Mouse (Mus musculus) right cerebral cortex, postnatal 25 days (tissue): ENCODE results near the gene Bst1.
A peak's percentile ranks its signal among the peaks of the same experiment; 100 is the strongest.

Experiments
- DNase-seq: peaks from one replicate; pipeline ENCODE4 v3.0.0; 2022

Gene Bst1

DNA sequence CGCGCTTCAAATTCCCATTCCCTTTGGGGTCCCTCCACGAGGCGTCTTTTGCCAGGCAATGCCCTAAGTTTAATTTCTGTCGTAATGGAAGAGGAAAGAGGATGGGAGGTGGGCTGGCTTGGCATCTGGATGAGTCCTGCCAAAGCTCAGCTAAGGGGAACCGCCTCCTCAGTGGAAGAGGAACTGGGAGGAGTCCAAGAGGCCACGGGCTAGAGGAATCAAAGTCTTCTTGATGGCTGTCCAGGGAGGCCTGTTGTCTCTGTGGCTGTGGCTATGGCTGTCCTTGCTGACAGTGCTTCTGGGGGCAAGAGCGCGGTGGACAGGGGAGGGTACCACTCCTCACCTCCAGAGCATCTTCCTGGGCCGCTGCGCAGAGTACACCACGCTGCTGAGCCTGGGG lies at the start of gene Bst1:
Bst1 (plus strand) TSS at position 191 of the 400 bp plus-strand sequence.
- no peak for DNase-seq

DNA sequence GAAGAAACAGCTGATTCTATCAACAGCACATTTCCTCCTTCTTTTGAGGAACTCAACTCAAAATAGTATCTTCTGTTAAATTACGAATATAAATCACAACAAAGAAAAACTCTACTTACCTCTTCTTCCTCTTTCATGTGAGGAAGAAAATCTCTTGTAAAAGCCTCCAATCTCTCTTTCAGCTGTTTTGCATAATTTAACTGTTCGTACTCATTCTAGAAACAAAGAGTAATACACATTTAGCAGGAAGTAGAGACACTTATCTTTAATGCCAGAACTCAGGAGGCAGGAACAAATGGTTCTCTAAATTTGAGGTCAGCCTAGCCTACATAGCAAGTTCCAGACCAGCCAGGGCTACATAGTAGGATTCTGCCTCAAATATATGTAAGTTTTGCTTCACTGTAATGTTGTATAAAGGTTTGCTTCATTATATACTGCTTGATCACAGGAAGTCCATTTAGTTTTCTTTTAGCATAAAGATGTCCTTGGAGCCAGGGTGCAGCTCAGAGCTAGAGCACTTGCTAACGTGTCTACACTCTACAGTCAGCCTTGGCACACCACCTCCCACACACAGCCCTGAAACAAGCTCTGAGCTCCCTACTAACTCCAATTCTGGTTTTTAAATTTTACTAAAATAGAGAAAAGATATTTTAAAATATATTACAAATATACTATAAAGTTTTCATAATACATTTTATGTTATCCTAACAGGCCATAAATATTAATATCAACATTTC lies 47.9 kb upstream of the Bst1 start:
- DNase-seq, result no peak

DNA sequence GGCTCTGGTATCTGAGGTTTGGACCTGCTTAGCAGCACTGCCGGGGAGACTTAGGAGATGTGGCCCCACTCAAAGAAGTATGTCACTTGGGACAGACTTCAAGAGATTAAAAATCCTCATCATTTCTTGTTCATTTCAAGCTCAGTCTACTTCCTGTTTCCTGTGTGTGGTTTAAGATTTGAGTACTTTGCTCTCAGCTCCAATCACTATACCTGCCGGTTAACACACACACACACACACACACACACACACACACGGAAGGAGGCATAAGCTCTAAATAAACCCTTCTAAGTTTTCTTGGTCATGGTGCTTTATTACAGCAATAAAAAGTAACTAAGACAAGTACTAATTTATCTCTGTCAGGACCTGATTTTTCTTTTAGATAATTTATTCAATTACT lies 47.1 kb upstream of the Bst1 start:
- no peak for DNase-seq

DNA sequence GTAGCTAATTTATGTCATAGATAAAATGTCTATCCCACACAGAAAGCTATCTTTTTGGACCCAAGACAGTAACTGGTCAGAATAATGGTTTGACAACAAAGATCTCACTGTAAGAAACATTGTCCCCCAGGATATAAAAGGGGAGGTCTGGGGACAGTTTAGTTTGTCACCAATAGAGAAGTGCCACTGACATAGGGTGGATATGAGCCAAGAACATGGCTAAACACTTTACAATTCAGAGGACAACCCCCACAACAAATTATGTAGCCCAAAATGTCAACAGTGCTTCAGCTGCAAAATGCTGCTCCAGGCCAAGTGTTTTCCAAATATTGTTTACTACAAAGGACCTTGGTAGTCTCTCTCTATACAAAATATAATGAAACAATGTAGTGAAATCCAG lies 42.3 kb upstream of the Bst1 start:
- no peak for DNase-seq

DNA sequence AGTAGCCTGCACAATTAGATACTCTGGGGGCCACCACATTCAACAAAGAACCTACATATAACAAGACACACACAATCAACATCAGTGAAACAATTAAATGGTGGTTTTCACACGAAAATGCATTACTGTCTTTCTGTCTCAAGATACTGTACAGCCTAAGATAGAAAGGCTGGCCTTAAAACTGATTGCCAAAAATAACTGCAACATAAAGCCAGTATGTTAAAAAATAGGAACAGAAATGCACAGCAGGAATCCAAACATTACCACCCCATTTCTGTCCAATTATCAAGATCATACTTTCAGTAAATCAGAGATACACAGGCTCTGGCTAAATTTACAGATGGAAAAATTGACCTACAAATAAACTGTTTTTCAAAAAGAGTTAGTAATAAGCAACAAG lies 41.7 kb upstream of the Bst1 start:
- DNase-seq, result no peak

DNA sequence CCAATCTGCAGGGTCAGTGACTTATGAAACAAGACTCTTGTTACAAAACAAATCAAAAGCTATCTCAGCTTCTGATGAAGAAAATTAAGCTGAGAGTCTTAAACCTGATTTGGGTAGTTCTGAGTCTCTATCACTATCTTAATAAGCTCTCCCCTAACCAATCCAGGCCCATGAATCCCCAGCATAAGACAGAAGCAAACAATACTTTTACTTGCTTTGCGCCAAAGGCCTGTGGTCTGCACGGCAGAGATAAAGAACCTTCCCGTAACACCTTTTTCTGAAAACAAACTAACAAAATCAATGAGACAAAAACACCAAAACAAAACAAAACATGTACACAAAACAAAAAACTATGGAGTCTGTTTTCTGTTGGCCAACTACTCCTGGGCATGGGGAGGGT lies 40.1 kb upstream of the Bst1 start:
- no peak for DNase-seq

DNA sequence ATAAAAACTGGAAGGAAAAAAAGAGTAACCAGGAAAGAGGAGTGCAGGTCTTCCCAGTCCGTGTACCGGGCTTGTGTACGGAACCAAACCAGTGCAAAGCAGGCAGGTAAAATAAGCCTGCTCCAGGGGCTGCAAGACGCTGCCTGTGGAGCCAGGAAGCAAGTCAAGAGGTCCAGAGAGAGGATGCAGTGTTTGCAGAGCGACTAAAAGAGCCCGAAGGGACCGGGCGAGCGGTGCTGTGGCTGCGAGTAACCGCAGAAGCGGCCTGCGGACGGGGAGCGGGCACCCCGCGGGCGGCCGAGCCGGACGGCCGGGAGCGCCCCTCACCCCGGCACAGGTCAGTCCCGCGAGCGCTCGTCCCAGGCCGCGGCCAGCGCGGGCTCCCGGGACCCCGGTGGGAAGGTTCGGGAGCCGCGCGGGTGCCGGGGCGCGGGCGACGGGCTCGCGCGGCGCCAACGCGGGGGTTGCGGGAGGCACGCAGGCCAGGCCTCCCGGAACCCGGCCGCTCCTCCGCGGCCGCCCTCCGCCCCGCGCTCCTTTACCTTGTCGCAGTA lies 37.2 kb upstream of the Bst1 start:
- no peak for DNase-seq

DNA sequence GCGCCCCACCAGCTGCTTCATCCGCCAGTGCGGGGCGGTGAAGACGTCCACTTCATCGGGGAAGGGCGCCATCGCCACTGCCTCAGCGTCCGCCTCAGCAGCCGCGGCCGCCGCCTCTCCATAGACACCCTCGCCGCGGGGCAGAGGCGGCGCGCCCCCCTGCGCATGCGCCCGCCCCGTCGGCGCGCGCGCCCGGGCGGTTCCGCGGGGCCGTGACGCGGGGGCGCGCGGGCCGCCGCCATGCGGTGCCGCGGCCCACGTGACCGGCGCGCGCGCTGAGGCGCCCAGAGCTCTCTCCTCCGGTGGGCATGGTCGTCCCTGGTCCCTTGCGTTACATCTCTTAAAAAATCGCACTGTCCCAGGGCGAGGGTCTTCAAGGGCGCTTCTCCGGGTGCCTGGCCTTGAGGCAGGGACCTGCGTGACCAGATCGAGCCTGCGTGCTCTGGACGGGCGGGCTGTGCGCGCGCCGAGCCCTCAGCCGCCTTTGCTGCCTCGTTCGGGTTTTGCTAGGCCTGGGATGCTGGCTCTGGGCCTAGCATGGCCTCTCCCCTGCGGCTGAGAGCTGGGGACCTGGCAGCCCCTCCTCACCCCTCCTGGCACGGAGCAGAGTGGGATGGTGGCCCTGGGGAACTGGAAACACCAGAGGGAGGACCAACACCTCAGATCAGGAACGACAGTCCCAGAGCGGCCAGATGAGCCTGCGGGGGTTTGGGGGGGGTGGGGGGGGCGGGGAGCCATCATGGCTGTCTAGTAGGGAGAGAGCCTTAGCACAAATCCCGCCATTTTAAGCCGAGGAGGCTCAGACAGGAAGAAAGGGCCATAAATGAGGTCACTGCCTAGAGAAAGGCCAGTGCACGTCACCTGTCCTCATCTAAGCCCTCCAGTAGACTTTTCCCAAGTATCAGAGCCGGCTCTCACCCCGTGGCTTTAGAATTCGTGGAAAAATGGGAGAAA lies 36.4 kb upstream of the Bst1 start:
- DNase-seq, result peak; percentile 83

DNA sequence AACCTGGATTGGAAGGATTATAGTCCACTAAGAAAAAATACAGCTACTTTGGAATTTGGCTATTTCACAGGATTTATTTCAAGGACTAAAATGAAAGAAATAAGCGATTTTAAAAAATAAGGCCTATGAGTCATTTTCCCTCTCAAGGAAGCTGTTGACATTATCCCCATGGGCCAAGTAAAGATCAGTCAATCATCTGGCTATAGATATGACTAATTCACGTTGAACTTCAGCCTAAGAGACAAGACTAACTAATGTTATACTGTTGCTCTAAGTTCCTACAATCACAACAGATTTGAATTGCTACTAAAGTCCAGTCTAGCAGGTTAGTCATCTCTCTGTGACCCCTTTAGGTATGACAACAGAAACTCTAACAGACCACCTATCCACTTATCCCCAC lies 34.7 kb upstream of the Bst1 start:
- no peak for DNase-seq

DNA sequence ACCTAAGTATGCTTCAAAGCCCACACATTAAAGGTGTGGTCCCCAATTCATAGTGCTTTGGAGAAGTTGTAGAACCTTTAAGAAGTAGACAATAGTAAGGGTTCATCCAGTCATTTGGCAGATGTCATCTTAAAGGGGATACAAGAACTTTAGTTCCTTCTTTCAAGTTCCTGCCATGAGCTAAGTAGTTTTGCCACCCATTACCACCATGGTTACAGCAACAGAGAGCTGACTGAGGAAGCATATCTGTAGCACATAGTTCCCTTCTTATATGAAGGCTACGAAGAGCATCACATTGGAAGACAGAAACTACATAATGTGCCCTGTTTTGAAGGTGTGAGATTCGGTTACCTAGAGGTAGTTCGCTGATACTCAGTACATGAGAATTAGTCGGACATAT lies 32.1 kb upstream of the Bst1 start:
- no peak for DNase-seq

DNA sequence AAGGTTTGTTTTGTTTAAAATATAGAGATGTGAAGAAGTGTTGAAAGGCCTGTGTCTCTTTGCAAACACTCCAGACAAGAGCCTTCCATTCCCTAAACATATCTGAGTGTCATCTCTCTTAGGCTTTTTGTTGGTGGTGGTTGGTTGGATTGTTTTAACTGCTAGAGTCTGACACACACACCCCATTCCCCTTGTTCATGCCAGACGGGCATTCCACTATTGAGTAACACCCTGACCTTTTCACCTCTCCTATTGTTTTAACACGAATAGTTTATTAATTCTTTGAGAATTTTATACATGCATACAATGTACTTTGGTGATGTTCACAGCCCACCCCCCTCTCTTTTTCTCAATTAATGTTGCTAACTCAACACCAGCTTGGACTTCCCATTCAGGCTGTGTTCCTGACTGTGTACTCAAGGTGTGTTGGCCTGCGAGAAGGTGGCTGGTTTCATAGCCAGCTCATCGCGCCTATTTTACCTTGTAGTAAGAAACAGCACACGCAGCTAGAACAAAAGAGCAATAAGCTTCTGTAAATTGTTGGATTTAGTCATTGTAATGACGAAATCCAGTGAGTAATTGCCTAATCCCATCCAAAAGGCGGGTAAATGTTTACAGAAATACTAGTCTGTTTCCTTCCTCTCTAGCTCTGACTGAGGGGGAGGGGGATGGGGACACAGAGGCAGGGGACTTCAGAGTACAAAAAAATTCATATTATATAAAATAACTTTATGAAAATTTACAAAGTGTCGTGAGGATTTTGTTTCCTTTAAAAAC lies 30.5 kb upstream of the Bst1 start:
- DNase-seq, result no peak

DNA sequence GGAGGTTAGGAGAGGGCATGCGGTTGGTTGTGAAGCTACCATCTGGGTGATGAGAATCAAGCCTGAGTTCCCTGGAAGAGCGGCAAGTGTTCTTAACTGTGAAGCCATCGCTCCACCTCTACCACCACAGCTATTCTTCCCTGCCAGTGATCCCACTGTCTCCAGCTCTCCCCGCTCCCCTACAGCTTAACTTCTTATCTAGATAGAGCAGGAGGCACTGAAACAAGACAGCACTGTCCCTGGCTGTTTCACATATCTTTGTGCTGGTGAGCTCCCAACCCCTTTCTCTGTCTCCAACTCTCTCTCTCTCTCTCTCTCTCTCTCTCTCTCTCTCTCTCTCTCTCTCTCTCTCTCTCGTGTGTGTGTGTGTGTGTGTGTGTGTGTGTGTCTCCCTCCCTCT lies 26.3 kb upstream of the Bst1 start:
- no peak for DNase-seq

DNA sequence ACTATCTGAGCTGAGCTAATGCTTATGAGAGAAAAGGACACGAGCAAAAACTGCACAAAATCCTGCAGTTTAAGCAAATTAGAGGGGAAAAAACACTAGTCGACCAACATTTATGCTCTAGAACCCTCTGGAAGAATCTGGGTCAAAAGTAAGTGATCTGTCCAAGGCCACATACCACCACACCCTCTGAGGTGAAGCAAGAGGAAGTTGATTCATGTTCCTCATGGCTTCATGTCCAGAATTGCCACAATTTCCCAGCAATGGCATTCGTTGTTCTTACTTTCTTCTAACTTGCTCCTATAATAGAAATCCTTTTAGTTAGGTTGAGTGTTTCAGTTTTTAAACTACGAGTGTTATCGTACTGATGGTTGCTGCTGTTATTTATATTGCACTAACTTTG lies 19.2 kb upstream of the Bst1 start:
- no peak for DNase-seq

DNA sequence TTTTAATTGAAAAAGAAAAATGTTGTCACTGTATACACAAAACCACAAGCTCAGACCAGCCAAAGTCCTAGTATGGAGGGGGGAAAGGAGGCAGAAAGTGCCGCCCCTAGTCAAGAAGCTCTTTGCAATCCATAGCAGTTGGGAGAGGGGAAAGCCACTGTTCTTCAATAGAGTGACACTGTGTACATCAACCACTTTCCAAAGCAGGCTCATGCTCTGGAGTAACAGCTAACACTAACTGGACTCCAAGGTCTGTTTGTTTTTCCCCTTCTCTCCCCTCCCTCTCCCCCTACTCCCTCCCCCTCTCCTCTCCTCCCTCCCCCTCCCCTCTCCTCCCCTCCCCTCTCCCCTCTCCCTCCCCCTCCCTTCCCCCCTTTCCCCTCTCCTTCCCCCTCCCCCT lies 18.0 kb upstream of the Bst1 start:
- DNase-seq, result no peak

DNA sequence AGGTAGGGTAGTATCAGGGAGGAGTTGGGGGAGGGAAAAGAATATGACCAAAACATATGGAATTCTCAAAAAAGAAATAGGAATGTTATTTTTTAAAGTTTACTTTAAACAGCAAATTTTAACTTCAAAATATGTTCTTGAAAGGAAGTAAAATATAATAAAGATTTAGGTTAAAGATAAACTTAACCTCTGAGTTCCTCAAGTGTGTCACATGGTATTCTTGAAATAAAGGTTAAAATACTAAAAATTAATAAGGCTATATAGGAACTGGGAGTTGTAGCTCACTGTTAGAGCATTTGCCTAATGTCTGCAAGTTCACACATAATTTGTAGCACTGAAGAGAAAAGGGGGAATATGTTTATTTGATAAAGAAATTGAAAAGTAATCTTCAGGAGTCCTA lies 17.4 kb upstream of the Bst1 start:
- no peak for DNase-seq

DNA sequence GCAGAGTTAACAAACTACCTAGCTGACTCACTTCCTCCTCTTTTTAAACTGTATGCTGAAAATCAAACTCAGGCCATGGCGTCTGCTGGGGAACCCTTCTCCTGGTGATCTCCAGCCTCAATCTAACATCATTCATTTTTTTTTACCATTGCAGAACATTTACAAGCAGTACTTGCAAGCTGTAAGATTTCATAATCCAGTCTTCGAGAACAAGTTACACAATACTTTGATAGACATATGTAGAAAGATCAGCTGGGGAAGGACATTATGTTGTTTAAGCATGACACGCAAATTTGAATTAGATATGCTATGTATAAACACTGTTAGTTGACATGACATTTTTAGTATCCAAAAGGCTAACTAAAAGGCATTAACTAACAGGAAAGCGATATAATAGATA lies 16.9 kb upstream of the Bst1 start:
- no peak for DNase-seq

DNA sequence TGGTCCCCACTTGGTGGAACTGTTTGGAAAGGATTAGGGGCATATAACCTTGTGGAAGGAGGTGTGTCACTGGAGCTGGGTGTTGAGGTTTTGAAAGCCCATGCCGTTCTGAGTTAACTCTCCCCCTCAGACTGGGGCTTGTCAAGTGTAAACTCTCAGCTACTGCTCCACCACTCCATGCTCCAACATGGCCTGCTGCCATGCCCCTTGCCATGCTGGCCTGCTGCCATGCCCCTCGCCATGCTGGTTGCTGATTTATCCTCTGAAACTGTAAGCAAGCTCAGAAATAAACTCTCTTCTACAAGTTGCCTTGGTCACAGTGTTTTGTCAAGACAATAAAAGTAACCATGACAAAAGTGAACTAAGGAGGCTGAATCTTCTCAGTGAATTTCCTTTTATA lies 13.3 kb upstream of the Bst1 start:
- no peak for DNase-seq

DNA sequence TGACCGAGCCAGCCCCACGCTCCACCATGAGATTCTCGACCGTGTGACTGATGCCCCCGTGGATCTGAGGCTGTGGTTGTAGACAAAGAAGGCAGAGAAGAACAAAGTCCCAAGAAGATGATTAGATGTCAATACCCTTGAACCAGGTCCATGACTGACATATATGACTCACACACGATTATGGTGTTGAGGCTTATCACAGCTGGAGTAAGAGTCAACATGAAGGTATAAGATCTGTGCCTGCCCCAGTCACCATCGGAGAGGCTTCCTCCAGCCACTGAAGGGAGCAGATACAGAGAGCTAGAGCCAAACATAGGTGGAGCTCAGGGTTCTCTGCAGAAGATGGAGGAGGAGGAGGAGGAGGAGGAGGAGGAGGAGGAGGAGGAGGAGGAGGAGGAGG lies 12.3 kb upstream of the Bst1 start:
- DNase-seq, result no peak

DNA sequence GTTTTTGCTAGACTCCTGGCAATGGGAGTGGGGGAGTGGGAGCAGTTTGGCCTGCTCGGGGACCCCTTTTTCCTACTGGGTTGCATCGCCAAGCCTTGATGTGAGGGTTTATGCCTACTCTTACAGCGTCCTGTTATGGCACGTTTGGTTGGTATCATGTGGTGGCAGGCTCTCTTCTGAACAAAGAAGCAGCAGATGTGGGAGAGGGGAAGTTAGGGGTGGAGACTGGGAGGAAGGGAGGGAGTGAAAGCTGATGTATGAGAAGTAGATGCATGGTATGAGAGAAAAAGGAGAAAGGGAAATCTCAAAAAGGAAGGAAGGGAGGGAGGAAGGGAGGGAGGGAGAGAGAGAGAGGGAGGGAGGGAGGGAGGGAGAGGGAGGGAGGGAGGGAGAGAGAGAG lies 11.8 kb upstream of the Bst1 start:
- DNase-seq, result no peak

DNA sequence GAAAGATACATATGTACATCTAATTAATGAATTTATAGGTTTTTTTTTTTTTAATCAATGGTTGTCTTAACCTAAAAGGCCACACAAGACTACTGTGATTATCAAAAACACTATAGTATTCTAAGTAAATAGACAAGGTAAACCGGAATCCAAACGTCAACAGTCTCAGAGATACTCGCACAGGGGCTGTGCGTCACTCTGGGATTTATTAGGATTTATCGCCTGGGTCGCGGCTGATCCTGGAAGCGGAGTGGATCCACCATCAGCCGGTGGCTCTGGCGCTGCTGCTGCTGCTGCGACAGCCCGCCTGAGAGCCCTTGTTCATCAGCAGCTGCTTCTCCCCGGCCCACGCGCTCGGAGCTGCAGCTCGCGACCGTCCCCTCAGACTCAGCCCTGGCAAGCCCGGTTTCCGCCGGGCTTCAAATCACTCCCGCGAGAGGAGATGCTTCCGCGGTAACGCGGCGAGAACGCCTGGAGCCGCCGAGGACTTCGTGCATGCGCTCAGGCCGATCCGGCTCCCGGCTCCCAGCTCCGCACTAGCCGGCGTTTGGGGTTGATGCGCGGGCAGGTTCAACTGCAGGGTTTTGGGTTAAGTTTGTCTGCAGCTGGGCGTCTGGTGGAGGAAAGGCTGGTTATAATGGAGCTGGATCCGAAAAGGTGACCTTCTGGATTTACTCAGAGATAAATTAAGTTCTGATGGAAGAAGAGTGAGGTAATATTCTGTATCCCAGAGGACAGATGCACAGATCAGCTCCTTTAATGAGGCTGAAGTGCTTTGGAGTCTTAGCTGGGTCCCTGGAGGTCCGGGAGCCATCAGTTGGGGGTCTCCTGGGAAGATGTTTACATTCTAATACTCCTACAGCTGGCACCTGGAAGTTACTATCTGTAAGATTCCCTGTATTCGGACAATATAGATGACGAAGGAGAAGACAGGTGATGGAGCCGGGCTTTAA lies 10.7 kb upstream of the Bst1 start:
- peak; percentile 83 for DNase-seq

DNA sequence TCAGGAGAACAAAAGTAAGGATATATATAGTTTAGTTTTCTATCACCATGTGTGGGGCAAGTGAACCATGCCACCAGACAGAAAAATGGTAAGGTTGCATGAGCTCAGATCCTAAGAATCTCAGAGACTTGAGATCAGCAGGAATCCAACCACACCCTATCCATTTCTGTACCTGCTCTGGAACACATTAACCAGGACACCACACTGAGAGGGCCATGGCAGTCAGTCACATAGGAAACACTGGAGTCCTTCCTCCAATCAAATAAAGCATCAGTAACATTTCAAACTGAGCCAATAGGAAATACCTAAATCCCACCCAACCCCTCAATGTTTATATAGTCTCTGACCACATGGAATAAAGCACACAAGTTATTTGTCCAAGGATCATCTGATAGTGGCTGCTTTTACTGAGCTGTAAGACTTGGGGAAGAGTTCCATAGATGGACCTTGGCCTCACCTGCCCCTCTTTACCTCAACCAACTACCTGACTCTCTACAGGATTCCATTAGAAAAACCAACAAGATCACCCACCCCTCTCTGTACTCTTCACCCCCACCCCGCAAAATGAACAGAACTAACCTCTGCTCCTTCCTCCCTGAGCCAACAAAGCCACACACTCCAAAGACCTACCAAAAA lies 8.1 kb upstream of the Bst1 start:
- no peak for DNase-seq

DNA sequence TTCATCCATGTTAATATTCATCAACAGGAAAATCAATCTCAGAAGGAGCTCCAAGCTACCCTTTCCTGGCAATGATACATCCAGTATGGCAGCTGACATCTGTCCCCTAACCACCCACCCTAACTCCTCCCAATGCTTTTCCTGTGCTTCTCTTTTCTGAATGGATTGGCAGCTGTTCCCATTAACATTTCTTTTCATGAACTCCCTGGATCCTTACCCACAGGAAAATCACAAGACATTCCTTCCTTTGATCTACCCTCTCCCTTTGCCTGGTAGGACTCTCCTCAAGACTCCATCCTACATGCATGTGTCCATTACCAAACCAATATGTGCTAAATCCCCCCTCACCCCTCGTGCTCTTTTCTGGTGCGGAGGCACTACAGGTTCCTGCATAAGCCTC lies 4.1 kb upstream of the Bst1 start:
- no peak for DNase-seq
